Mouse (Mus musculus): ENCODE measurements around the gene Azi2.

The Azi2 gene

DNA sequence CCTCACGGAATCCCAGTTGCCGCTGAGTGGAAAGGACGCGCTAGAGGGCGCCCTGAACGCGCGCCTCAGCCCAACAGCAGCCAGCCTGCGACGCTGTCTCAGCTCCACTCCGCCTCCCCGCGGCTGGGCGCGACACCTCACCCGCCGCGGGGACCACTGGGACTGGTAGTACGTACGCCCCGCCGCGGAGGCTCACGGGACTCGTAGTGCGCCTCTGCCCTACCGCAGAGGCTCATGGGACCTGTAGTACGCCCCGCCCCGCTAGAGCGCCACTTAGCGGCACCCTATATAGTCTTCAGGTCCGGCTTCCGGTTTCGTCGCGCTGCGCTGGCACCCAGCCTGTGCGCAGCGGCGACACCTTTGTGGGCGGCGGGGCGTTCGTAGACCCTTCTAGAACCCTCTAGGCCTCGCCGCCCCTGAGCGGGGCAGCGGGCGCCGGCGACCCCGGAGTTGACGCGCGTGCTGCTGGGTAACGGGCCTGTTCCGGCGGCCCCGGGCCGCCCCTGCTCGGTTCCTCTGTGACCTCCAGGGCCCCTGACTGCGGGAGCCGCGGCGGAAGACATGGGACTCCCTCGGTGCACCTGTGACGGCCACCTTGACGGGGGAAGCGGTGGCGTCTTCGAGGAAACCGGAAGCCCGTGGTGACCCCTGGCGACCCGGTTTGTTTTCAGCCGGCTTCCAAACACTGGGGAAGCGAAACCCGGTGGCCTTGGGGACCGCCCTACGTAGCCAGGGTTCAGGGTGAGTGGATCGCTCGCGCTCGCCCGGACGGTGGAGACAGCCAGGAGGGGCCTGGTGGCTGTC lies at the start of gene Azi2:
Azi2 (plus strand) TSS at position 282 of the 804 bp plus-strand sequence.
- DNase-seq (ENCODE audit: low spot score), result peak; percentile 99

DNA sequence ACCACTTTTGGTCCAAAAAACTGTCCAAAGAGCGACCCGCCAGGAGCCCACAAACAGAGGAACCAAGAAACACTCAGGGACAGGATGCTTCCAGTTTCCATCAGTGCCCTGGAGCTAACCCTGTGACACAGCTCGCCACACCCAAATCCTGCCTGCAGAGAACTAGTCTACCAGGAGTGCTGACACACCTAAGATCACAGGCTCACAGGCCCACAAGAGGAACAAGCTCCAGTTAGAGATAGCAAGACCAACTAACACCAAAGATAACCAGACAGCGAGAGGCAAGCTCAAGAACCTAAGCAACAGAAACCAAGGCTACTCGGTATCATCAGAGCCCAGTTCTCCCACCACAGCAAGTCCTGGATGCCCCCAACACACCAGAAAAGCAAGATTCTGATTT lies 43.7 kb upstream of the Azi2 start:
- DNase-seq (ENCODE audit: low spot score), result no peak

DNA sequence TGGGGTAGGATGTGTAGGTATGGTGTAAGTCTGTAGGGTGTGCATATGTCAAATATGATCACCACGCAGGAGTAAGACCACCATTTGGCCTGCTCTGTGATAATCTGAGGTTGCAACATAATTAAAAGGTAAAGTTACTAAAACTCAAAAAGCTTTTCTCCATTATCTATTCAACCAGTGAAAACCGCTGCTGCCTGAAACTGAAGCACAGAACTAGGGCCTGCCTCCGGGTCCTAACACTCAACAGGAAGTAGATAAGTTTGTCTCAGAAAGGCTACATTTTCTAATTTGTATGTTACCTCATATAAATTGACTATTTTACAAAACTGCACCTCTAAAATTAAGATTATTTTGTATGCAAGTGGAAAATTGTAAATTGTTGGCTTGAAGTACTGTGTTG lies 38.8 kb upstream of the Azi2 start:
- no peak for DNase-seq (ENCODE audit: low spot score)

DNA sequence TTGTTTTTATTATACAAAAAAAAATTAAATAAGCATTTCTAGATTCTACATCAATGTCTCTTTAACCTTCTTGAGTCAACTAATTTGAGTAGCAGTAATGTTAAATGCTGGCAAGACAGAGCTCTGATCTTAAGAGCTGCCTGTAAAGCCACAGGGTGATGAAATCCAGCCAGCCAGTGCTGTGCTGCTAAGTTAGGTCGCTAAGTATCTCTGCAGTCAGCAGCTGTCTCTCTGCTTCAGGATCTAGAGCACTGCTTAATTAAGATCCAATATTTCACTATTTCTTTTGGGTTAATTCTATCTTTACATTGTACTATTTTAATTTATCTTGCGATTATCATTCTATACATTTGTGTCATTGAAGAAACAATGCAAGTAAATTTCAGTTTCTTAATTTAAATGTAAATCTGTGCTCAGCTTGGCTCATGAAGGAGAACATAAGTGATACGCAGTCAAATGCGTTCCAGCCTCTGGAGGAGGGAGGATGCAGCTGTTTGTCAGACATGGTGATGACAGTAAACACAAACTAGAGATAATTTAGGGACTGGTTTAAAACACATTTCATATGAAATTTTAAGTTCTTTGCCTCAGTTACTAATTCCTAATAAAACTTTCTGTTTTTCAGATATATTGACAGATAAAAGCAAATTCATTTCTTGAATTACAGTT lies 36.9 kb upstream of the Azi2 start:
- DNase-seq (ENCODE audit: low spot score), result no peak

DNA sequence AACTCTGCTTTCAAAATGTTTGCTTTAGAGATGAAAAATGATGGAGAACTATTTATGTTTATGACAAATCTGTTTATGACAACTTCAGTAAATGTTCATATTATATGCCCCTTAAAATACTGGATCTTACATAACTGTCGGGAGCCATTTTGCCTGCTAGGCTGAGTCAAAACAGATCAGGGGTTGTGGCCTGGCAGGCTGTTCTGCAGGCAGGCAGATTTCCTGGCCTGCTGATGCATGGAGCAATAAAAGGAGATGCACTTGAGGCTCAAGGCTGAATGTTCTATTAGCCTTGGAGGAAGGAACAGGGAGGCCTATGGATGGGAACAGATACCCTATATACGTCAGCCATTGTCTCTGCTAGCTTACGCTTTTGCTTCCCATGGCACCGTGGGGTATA lies 36.4 kb upstream of the Azi2 start:
- no peak for DNase-seq (ENCODE audit: low spot score)

DNA sequence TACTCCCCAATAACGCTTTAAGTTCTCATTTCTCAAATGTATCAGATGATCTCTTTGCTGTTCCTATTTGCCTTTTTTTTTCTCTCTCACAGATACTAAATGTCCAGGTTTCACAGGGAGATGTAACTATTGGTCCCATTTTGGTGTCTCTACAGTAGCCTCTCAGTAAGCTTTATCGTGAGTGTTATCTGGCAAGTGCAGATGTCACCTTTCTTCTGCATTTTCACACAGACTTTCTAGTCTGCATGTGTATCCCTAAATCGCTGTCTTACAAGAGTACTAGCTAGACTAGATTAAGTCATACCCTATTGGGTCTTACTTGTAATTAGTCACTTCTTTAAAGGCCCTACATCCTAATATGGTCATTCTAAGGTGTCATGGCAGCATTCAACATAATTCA lies 27.4 kb upstream of the Azi2 start:
- DNase-seq (ENCODE audit: low spot score), result no peak

DNA sequence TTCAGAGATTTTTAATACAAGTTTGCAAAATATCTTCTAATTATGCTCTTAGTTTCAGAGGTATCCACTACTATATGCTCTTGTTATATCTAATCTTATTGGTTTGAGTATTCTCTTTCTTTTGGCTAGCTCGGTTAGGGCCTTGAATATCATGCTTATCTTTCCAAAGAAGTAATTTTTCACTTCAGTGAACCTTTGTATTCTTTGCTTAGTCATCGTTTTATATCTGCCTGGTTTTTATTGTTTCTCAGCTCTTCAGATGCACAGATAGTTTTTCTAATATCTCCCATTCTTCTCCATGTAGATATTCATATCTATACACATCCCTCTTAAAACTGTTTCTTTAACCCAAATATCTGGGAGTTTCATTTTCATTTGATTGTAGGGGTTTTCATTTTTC lies 15.3 kb upstream of the Azi2 start:
- no peak for DNase-seq (ENCODE audit: low spot score)

DNA sequence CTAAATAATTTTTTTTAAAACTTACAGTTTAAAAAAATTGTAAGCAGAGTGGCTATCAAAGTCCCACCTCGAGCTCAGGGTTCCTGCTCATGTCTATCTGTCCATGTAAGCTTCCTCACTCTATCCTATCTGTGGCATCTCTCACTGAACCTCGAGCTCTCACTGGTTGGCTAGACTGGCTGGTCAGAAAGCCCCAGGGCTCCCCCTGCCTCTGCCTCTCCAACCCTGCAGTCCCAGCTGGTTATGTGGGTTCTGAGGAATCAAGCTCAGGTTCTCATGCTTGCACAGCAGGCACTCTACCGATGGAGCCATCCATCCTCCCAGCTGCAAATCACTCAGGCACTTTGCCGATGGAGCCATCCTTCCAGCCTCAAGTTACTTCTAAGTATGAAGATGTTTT lies 10.8 kb upstream of the Azi2 start:
- no peak for DNase-seq (ENCODE audit: low spot score)

DNA sequence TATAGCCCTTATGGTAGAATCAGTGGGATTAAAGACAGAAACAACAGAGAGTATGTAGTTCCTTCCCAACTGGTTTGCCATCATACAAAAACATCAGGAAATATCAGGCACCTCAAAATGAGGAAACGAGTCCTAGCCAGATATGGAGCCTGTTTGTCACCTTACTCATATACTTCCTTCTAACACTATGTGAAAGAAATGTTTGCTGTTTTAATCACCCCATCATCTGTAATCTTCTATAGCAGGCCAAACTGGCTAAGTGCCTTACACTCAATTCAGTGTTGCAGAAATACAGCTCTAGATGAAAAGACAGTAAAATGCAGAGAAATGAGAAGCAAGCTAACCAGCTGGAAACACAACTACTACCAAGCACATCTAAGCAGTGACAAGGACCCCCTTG lies 10.0 kb upstream of the Azi2 start:
- DNase-seq (ENCODE audit: low spot score), result no peak

DNA sequence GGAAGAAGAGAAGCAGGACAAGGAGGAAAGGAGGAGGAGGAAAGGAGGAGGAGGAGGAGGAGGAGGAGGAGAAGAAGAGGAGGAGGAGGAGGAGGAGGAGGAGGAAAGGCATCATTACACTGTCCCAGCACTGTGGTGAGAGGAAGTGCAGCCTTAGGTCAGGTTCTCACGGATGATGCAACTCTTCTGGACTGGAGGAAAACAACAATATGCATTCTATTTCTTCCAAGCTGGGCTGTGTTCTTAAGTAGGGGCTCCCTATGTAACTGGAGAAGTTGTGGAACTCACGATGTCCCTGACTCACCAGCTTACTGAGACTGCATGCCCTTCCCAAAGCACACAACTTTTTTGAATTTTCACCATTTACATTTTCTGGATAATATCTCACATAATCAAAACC lies 8.6 kb upstream of the Azi2 start:
- no peak for DNase-seq (ENCODE audit: low spot score)

DNA sequence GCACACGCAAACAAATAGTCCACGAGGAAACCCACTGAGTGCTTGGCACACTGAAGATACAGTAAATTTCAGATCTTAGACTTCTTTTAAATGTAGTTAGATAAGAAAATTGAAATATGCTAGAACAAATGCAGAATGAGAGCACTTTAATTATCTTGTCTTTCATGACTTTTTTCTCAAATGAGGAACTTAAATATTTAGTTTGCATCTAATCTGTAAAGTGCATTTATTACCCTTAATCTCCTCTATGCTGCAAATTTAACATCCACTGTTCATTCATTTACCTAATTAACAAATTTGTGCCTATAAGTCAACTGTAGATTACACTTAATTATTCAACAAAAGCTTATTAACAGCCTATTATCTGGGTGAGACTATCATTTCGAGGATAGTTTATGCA lies 5.3 kb upstream of the Azi2 start:
- DNase-seq (ENCODE audit: low spot score), result no peak

DNA sequence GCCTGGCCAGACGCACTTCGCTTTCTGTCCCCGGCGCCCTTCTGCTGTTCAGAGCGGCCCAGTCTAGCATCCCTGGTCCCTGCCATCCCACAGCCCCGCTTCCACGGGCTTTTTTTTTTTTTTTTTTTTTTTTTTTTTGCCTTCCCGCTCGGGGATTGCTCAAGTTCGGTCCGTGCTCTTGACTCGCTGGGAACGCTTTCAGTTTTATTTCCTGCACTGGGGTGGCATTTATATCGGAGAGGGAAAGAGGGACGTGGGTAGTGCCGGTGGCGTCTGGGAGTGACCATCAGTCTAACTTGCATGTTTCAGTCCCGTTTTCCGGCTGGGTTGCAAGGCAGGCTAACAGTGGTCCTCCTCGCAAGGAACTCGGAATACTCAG lies 712 bp downstream of the Azi2 start:
- peak; percentile 53 for DNase-seq (ENCODE audit: low spot score)

DNA sequence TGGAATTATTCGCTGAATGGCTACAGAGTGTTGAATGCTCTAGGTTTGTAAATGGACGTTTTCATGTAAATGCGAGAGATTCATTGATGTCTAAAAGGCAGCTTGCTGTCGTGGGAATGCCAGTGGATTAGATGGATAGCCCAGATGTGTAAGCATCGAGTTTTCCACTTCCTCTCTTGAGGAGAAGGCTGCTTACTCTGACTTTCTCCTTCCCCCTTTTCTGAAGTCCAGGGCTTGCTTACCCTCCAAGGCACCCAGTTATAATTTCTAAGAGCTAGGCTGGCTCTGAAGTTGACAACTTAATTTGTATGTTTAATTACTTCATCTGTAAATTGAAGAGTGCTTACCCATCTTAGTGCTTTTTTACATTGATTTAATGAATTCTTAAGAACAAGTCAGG lies 1.3 kb downstream of the Azi2 start:
- no peak for DNase-seq (ENCODE audit: low spot score)

DNA sequence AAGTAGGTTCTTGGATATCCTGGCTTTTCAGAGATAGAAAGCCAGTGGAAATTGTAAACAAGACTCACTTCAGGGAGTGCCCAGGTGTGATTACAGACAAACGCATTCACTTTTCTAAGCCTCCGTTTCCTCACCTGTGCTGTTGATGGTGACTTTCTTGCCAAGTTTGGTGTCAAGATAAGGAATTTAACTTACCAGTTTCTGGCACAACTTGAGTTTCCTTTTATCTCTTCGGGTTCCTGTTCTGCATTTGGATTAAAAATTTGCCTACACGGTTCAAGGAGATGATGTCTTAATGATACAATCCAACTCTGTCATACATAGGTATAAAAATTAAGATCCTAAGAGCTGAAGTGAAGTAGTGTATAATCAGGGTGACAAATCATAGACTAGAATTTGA lies 2.4 kb downstream of the Azi2 start:
- DNase-seq (ENCODE audit: low spot score), result no peak

DNA sequence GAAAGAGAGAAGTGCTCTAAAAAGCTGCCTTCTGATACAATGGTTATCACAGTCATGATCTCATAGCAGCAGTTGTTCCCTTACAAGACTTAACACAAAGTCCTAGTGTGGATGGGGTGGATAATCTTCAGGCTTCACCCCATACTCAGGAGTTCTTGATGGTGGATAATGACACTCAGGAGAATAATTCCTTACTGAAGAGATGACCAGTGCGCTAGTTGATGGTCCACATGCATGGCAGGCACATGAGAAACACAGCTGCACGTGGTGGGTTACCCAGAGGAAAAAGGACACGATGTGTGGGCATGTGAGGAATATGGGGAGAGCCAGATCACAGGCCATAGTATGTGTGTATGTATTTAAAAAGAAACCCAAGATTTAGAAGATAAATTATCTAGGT lies 3.3 kb downstream of the Azi2 start:
- DNase-seq (ENCODE audit: low spot score), result no peak

DNA sequence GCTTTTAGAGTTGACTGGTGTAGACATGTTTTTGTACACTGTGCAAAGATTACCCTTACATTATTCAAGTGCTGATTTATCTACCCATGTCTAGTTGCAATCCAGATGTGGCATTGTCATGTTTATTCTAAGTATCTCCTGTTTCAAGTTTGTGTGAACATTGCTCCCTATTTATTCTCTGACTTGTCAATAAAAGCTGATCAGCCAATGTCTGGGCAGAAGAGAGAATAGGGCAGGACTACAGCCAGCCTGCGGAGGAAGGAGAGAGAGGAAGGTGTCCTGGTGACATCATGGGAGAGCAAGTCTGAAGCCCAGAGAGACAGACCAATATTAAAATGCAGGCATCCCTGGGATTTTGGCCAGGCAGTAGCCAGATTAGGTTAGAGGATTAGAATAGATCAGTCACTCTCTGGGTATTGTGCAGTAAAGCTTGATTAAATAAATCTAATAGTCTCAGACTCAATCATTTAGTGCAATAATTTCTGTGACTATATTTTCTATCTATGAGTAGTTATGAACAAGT lies 4.8 kb downstream of the Azi2 start:
- DNase-seq (ENCODE audit: low spot score), result no peak

DNA sequence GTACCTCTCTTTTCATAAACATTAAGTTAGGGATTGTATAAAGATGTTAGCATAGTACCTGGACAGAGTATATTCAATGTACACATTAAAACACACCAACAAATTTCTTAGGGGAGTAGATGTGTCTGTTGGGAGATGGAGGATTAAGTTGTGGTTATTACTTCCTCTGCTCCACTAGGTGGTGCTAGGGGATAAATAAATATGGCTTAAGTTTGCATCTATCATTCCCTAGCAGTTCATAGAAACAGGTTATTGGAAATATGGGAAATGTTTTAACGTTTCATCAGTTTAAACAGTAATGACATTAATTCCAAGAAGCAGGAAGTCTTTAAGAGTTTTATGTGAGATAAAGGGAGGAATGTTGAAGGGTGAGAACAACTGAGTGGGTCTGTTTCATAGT lies 13.0 kb downstream of the Azi2 start:
- DNase-seq (ENCODE audit: low spot score), result no peak

DNA sequence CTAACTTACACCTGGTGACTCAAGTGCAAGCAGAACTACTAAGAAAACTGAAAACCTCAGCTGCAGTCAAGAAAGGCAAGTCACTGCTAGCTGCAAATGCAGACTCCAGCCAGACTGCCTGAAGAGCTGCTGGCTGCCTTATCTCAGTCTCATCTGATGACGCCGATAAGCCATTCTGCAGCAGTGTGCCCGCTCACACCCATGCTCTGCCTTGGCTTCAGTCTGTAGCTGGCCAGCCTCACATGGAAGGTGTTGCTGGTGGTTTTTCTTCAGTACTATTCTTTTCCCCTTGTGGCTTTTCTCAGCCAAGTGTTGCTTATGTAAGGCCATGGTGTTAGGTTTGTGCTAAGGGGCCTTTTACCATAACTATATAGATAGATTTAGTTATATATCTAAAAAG lies 18.8 kb downstream of the Azi2 start:
- DNase-seq (ENCODE audit: low spot score), result no peak

DNA sequence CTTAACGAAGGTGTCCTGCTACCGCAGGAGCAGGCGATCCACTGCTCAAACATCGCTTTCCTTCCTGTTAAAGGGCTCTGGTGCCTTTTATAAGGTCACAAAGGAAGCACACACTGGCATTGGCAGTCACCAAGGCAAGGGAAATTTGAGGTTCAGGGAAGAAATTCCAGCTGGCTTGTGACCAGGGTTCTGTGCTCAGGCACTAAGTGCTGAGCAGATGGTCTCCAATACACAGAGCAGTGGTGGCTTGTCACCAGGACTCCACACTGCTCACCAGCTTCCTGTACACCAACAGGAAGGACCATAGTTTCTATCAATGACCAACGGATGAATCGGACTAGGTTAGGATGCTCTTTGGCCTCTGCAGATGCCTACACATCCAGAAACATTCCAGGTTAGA lies 30.1 kb downstream of the Azi2 start:
- no peak for DNase-seq (ENCODE audit: low spot score)

DNA sequence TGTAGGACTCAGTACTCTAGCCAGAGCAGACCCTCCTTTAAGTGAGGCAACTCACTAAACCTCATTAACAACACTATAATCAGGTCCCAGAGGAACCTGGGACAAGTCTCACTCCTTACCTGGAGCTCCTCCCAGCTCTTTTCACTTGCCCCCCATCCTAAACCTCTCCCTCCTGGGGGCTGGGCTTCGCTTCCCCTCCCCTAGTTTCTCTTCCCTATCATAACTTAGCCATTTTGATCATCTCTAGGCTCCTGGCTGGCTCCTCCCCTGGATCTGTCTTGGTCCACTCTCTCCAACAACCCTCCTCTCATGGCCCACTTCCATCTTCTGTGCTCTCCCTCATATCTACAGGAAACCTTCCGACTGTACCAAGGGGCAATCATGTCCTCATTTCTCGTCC lies 31.0 kb downstream of the Azi2 start:
- no peak for DNase-seq (ENCODE audit: low spot score)

DNA sequence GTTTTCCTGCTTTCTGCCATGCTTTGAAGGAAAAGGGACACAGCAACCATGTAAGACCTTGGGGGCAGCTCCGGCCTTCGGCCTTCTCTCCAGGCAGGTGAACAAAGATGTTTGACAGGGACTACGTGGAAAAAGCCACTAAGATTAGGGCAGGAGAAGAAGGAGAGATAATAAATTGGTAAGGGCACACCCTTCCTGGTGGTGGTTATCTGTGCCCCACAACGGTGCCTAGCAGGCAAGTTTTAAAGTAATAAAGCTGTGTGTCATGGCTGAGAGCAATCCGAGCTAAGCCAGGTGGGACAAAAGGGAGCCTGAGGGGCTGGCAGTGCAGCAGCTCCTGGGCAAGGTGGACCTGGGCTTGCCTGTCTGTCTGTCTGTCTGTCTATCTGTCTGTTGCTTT lies 31.8 kb downstream of the Azi2 start:
- DNase-seq (ENCODE audit: low spot score), result no peak

DNA sequence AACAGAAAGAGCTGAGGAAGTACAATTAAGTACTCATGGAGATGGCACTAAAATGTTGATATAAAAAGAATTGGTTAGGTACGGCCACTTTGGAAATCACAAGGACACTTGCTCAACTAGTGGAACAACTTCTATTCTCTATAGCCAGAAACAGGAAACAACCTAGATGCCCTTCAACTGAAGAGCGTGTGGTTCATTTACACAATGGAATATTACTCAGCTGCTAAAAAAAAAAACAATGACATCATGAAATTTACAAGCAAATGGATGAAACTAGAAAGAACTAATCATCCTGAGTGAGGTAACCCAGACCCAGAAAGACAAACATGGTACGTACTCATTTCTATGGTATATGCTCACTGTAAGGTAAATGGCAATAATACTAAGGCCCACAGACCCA lies 33.1 kb downstream of the Azi2 start:
- DNase-seq (ENCODE audit: low spot score), result no peak

DNA sequence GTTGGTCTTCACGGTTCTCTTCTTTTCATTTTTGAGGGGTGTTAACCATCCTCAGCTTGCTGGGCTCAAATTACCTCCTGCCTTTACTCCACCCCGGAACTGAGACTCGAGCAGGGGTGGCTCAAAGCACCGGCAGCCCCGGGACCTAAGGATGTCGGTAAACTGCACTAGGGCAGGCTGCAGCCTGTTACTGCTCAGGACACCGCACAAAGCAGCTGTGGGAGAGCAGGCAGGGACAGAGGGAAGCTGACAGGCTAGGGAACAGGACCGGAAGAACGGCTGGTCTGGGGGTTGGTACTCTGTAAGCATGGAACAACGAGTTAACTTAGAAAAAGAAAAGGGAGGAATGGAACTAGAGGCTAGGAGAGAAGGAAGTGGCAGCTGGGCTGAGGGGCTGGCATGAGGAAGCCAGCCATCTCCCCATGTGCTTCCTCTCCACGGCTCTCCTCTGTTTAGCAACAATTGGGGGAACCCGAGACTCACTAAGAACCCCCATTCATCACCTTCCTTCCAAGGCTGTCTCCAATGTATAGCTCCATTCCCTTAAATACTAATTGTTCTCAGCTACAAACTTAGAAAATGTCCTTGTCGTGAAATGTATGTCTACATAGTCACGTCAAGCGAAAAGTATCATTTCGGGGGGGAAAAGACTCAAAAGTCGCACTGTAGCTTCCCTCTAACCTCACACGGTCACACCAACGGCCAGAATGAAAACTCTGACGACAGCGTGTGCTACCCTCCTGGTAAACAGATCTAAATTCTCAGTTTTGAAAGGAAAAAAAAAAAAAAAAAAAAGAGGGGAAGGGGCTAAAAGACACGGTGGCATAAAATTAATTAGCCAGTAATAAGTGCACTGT lies 42.5 kb downstream of the Azi2 start:
- DNase-seq (ENCODE audit: low spot score), result no peak
